Mouse (Mus musculus): ENCODE data around the gene Fgd4.
"Not testable (repeated sequence)": the region's sequence is repeated elsewhere in the genome, so short reads cannot be mapped to it uniquely, and the experiment has no call there.

Gene Fgd4

GRCm38 (mm10) chr16:16450021-16450420 is 150.3 kb downstream of the Fgd4 start:
- in situ Hi-C loops (cut with MboI; ENCODE audit: low pct_unique_long_range_greater_than_20kb in 1 of 2, low sequenced_read_pairs in 2 of 2, unreplicated experiment in 1 of 2): no loop called here

- in situ Hi-C loops (cut with MboI; ENCODE audit: low pct_unique_long_range_greater_than_20kb in 1 of 2, low sequenced_read_pairs in 2 of 2, unreplicated experiment in 1 of 2): no loop called here
Observed at GRCm38 (mm10) chr16:16438436-16438835, 161.9 kb downstream of the Fgd4 start.

GRCm38 (mm10) chr16:16422456-16422855 is 177.9 kb downstream of the Fgd4 start:
- in situ Hi-C loops (cut with MboI; ENCODE audit: low pct_unique_long_range_greater_than_20kb in 1 of 2, low sequenced_read_pairs in 2 of 2, unreplicated experiment in 1 of 2): no loop called here

GRCm38 (mm10) chr16:16367217-16367616 is 233.1 kb downstream of the Fgd4 start:
- in situ Hi-C loops (cut with MboI; ENCODE audit: low pct_unique_long_range_greater_than_20kb in 1 of 2, low sequenced_read_pairs in 2 of 2, unreplicated experiment in 1 of 2): not testable (repeated sequence)
